Mouse (Mus musculus): ENCODE measurements around the gene Spaca1.
"Not testable (repeated sequence)": the region's sequence is repeated elsewhere in the genome, so short reads cannot be mapped to it uniquely, and the experiment has no call there.

Gene Spaca1

GRCm38 (mm10) chr4:34049571-34050255 is at the start of gene Spaca1:
Gene Spaca1 (minus strand): TSS chr4:34050191.
- no peak for DNase-seq (ENCODE audit: low spot score in 2 of 2)

- DNase-seq (ENCODE audit: low spot score in 2 of 2): not testable (repeated sequence)
Observed at GRCm38 (mm10) chr4:34087286-34087685, 37.3 kb upstream of the Spaca1 start.

- DNase-seq (ENCODE audit: low spot score in 2 of 2): no peak
Observed at GRCm38 (mm10) chr4:34081064-34081463, 31.1 kb upstream of the Spaca1 start.

- no peak for DNase-seq (ENCODE audit: low spot score in 2 of 2)
Observed at GRCm38 (mm10) chr4:34069002-34069401, 19.0 kb upstream of the Spaca1 start.

GRCm38 (mm10) chr4:34058320-34058719 is 8.3 kb upstream of the Spaca1 start:
- no peak for DNase-seq (ENCODE audit: low spot score in 2 of 2)

- no peak for DNase-seq (ENCODE audit: low spot score in 2 of 2)
Observed at GRCm38 (mm10) chr4:34026771-34027170, 23.2 kb downstream of the Spaca1 start.

- no peak for DNase-seq (ENCODE audit: low spot score in 2 of 2)
Observed at GRCm38 (mm10) chr4:34021456-34021855, 28.5 kb downstream of the Spaca1 start.

- DNase-seq (ENCODE audit: low spot score in 2 of 2): no peak
Observed at GRCm38 (mm10) chr4:33996382-33996781, 53.6 kb downstream of the Spaca1 start.

GRCm38 (mm10) chr4:33992687-33993086 is 57.3 kb downstream of the Spaca1 start:
- no peak for DNase-seq (ENCODE audit: low spot score in 2 of 2)

GRCm38 (mm10) chr4:33988466-33989089 is 61.4 kb downstream of the Spaca1 start:
- no peak for DNase-seq (ENCODE audit: low spot score in 2 of 2)
